Mouse (Mus musculus) cerebellum, adult 11 months (tissue): ENCODE data around the gene Grin2b.
"Not testable (repeated sequence)": the region's sequence is repeated elsewhere in the genome, so short reads cannot be mapped to it uniquely, and the experiment has no call there.

Experiments used
- DNase-seq: peaks from one replicate; pipeline ENCODE4 v3.0.0; 2022

Gene Grin2b

GRCm38 (mm10) chr6:135894793-135895228, 278.5 kb downstream of the Grin2b start:
- no peak for DNase-seq

DNA sequence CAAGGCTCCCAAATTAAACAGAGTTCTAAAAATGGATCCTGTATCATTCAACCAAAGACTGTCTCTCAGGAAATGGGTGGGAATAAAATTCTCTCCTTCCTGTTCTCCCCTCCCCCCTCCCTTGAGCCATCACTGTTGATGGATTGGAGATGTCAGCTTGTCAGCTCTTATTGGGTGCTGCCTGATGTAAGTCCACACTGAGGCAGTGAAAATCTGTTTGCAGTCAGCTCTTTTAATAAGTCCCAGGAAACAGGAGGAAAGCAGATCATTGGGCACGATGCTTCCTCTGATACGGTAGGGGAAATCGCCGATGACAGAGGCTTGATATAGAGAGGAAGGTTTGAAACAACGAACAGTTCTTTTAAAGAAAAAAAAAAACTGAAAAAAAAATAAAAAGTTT, 290.7 kb downstream of the Grin2b start:
- DNase-seq = no peak

GRCm38 (mm10) chr6:135876163-135876726, 297.1 kb downstream of the Grin2b start:
- DNase-seq = no peak

GRCm38 (mm10) chr6:135874626-135875025, 298.7 kb downstream of the Grin2b start:
- no peak for DNase-seq

DNA sequence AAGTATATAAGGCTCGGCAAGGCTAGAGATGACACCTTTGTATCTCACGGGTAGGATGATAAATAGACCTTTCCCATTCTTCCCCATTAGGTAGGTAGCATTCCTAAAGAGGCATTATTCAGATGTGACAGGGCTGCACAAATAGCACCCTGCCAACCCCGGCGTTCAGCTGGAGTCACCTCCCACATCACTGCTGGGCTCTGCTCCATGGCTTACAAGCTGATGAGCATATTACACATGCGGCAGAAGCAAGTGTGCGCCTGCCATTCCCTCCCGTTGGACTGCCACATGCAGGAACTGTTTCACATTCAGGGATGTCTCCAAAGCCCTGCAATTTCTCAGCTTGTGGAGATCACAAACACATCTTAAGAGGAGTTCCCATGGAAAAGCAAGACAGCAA, 307.5 kb downstream of the Grin2b start:
- no peak for DNase-seq

GRCm38 (mm10) chr6:135863965-135864364, 309.3 kb downstream of the Grin2b start:
- no peak for DNase-seq

- no peak for DNase-seq
These were observed 313.8 kb downstream of the Grin2b start for GRCm38 (mm10) chr6:135859502-135859901.

DNA sequence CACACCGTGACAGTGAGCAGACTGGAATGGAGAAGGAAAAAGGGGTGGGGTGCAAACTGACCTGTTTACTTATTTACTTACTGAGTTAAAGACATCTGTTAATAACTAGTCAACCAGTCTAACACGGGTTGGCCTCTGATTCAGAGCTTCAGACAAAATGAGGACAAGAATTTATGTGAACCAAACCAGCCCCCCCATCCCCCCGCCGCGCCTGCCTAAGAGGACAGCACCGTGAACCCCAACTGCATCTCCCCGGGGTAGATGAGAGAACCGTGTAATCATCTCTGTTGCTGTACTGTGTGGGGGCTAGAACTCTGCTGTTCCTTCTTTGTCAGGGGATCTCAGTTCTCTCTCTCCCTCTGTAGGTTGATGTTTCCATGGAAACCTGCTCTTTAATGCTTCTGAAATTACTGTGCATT, 319.1 kb downstream of the Grin2b start:
- DNase-seq = no peak

DNA sequence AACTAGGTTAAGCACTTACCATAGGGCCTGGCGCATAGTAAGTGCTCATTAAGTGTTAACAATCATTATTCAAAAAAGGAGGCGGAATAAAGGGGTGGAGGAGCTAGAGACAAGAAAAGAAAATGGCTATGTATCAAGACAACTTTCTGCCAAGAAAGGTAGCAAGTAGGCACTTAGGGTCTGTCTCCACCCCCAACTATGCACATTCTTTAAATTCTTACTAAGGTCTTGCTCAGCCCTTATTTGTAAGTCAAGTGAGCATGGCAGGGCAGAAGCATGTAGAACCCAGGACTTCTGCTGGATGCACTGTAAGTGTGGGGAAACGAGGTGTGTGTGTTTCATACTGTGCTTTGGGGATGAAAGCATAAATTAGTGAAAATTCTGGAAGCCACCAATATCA, 329.6 kb downstream of the Grin2b start:
- DNase-seq = no peak

GRCm38 (mm10) chr6:135836353-135836752, 337.0 kb downstream of the Grin2b start:
- no peak for DNase-seq

GRCm38 (mm10) chr6:135833542-135833941, 339.8 kb downstream of the Grin2b start:
- no peak for DNase-seq

DNA sequence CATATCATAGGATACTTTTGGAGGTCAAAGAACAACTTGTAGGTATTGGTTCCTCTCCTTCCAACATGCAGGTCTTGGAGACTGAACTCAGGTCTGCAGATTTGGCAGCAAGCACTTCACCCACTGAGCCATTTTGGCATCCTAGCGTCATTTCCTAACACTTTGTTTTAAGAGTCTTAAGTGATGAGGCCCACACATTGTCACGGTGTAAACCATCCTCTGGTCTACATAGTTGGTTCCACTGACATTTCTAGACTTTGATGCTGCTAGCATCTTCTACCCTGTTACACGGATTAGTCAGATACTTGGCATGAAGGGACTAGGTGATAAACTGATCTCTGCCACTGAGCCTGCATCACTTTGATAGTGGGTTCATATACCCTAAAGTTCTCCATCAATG, 341.3 kb downstream of the Grin2b start:
- no peak for DNase-seq

GRCm38 (mm10) chr6:135831032-135831431, 342.3 kb downstream of the Grin2b start:
- DNase-seq = no peak

- no peak for DNase-seq
These were observed 343.9 kb downstream of the Grin2b start for GRCm38 (mm10) chr6:135829458-135829857.

GRCm38 (mm10) chr6:135828976-135829375, 344.3 kb downstream of the Grin2b start:
- no peak for DNase-seq

DNA sequence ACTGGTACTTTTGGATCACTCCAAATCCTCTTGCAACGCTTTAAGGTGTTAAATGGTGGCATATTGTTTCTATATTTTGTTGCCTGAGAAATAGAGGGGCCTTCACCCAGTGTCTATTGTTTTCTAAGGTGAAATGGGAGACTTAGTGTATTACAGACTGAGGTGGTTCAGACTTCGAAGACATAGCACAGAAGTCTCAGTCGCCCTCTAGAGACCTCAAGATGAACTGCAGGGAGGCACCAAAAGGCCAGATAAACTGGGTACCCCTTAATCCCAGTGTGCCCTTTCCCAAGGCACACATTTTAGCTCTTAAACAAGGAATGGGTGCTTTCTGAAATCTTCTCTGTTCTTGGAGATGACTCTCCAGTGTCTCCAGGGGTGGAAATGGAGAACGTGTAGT, 345.4 kb downstream of the Grin2b start:
- DNase-seq = peak; percentile 31

GRCm38 (mm10) chr6:135827317-135827716, 346.0 kb downstream of the Grin2b start:
- no peak for DNase-seq

GRCm38 (mm10) chr6:135826776-135827175, 346.5 kb downstream of the Grin2b start:
- DNase-seq = not testable (repeated sequence)

DNA sequence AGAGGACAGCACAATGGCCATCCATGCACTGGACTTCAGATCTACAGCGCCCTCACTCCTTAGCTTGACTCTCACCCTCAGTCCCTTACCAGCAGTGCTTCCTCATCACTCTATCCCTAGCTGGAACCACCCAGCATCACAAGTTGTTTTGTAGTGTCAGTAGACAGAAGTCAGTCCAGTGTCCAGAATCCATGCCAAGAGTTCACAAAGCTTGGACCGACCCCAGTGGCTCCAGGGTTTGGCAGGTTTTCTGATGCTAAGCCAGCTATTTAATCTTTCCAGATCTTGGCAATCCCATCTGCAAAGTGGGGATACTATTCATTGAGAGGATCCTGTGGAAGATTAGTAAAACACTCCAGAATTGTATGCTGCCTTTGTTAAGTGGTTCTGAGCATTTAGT, 355.9 kb downstream of the Grin2b start:
- no peak for DNase-seq

DNA sequence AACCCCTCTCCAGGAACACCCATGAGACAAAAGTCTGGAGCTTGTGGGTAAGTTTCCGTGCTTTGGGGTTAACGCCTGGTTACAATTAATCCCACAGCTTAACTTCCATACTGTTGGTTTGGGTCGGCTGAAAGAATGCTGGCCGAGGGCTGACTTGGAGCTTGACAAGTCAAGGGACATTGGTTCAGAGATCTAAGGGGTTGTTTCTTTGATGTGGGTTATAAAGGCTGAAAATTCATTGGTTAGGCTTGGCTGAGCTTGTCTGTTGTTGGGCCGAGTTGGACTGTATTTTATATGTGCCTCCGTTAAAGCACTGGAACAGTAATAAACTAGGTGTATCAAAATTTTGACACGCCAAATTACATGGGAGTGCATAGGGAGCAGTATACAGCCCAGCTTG, 359.6 kb downstream of the Grin2b start:
- no peak for DNase-seq

DNA sequence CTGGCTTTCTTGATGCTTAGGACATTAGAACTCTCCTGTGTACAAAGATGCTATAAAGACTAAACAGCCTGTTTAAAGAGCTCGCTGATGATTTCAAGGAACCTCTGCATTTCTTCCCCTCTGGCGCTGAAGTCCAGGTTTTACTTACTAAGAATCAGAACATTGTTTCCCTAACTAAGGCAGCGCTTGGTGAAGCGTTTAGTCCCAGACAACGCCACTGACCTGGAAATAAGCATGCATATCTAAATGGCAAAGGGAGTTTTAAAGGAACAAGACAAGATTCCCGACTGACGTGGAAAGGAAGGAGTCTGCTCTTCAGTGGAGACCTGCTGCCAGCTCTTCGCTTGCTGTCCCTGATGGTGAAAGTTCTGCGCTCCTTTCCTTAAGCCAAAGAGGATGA, 367.9 kb downstream of the Grin2b start:
- no peak for DNase-seq

DNA sequence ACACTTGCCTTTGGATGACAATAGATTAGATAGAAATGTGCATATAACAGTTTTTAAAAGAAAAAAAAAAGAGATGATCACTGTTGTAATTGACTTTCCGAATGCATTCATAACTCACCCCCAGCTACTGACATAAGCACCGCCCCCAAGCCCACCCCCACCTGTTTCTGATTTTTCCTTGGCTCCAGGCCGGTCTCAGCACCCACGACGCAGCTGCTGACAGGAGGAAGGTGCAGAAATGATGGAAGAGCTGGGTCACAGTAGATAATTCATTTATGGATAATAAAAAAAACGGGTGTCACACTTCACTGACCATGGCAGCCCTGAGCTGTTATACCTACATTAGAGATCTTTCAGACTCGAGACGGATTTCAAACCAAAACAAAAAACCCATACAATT, 373.4 kb downstream of the Grin2b start:
- no peak for DNase-seq

DNA sequence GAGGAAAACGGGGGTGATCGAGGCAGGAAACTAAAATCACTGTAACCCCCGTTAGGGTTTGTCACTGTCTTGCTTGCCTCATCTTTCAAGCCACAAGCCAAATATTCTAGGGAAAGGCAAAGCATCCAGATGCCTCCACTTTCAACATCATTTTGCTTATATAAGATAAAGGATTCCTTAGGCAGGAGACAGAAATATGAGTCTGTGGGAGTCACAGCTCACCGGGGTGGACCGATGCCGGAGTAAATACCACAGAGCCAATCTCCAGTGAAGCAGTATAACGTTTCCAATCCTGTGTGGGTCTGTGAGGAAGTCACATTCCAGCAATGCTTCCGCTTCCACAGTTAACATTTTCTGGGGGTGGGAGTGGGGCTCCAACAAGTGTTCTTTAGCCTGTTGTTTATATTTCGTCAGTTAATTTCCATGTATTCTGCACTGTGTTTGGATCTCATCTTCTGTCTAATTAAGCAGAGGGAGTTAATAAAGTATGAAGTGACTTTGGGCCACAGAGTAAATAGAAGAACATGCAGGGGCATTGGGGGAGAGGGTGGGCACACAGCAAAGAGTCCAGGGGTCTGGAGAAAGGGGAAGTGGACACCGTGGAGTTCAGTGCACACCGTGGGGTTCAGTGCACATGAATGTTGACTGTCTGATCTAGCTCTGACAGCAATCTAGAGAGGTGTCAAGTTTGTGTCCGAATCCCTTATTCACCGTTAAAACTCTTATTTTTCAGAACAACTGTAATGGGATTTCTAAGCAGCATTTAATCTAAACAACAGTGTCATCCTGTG, 374.9 kb downstream of the Grin2b start:
- no peak for DNase-seq

DNA sequence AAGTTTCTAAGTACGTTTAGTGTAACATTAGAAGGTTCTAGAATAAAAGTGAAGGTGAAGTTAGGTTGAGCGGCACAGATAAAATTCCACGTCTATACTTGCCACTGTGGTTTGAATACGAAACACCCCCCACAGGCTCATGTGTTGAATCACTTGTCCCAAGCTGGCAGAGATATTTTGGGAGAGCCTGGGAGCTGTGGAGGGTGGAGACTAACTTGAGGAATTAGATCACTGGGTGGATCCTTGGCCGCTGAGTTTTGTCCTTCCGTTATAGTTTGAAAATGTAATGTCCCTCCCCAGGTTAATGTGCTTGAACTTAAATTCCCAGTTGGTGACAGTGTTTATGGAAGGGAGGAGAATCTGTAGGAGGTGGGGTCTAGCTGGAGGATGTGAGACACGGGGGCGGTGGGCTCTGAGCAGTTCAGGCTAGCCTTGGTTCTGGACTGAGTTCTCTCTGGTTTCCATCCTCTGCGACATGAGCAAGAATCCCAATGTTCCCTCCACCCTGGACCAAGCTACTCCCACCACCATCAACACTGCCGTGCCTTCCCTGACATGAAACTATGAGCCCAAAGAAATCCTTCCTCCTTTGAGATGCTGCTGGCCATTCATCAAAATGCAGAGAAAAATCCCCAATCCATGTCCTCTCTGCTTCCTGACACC, 375.8 kb downstream of the Grin2b start:
- no peak for DNase-seq
